Mouse (Mus musculus) forebrain, postnatal 0 days (tissue): ENCODE measurements at regions not wholly inside any gene's neighbourhood (a gene's known extent, or its start where the extent isn't known, plus 50 kb on each side); places are given as distances from the start of the nearest gene placed in this dataset.
A peak's percentile ranks its signal among the peaks of the same experiment; 100 is the strongest.

Source experiments
- ATAC-seq: fragments of 200-750 bp; cut with Nextera tagmentation; 2 replicates; pipeline ENCODE4 v1.8.0; 2017; ENCODE audit warnings: mild to moderate bottlenecking, moderate library complexity
- DNase-seq: peaks from one replicate; pipeline ENCODE4 v3.0.0-alpha.2; 2015
- H3K27ac ChIP-seq: fragments of 300-500 bp; sonication (generic); 2 replicates; pipeline ENCODE4 v1.5.1; 2014; ENCODE audit warnings: low read depth, mild to moderate bottlenecking, antibody characterized with exemption, low read length, moderate library complexity, mixed read lengths
- H3K27me3 ChIP-seq: fragments of 300-500 bp; sonication (generic); 2 replicates; pipeline ENCODE4 v1.6.1; 2014; ENCODE audit warnings: mild to moderate bottlenecking, low read length, mixed read lengths; ENCODE audit not compliant: insufficient read depth
- H3K36me3 ChIP-seq: fragments of 300-500 bp; sonication (generic); 2 replicates; pipeline ENCODE4 v1.6.1; 2014; ENCODE audit warnings: mild to moderate bottlenecking, moderate library complexity; ENCODE audit not compliant: insufficient read depth
- H3K4me1 ChIP-seq: fragments of 300-500 bp; sonication (generic); 2 replicates; pipeline ENCODE4 v1.6.1; 2014; ENCODE audit warnings: antibody characterized with exemption; ENCODE audit not compliant: insufficient read depth
- H3K4me2 ChIP-seq: fragments of 300-500 bp; sonication (generic); 2 replicates; pipeline ENCODE4 v1.6.1; 2014; ENCODE audit warnings: low read depth, mild to moderate bottlenecking, moderate library complexity
- H3K4me3 ChIP-seq: fragments of 300-500 bp; sonication (generic); 2 replicates; pipeline ENCODE4 v1.5.1; 2014; ENCODE audit warnings: low read depth, low read length, mixed read lengths
- H3K9ac ChIP-seq: fragments of 300-500 bp; sonication (generic); 2 replicates; pipeline ENCODE4 v1.6.1; 2014; ENCODE audit warnings: mild to moderate bottlenecking
- H3K9me3 ChIP-seq: fragments of 300-500 bp; sonication (generic); 2 replicates; pipeline ENCODE4 v1.6.1; 2016; ENCODE audit warnings: low read length
- CTCF ChIP-seq: sonication (generic); IDR thresholded peaks from 2 replicates; pipeline ENCODE4 v1.5.1; 2016; ENCODE audit warnings: antibody characterized with exemption, control low read depth, low read depth
- WGBS: fragments of 180-500 bp; shearing (Covaris S2); extraction: QIAGEN DNeasy Blood & Tissue Kit; methylation state at CpG from one replicate; pipeline ENCODE4 v1.1.7; 2014; 5-methylcytosine and 5-hydroxymethylcytosine counted together

DNA sequence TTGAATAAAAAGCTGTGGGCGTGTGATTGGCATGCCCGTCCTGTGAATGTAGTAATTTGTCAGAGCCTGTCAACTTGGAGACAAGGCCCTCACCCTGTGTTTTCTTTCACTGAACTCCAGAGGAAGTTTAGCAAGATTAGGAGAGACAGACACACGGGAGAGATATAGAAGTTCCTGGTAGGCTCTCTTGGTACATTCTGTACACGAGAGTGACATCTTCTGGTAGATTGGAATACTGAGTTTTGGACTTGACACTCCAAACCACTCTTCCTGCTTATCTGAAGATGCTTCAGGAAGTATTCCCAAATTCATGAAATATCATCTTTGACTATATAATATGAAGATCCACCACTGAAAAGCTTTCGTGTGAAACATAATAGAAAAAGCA lies 311.5 kb upstream of the Zc3h15 start:
- H3K27ac ChIP-seq = no peak overlapping the region
- H3K4me2 ChIP-seq = no peak overlapping the region
- H3K9me3 ChIP-seq = no peaks in the 10 kb centered on the region
- H3K4me3 ChIP-seq = no peak overlapping the region
- no peaks in the 10 kb centered on the region for H3K36me3 ChIP-seq
- TF ChIP-seq CTCF = peak; percentile 78
- DNase-seq (peak; percentile 77), ATAC-seq (peak; percentile 85)
- no peaks in the 10 kb centered on the region for H3K4me1 ChIP-seq
- 23% methylated on average over 5 of the region's 5 CpGs for WGBS
- H3K27me3 ChIP-seq = no peaks in the 10 kb centered on the region
- H3K9ac ChIP-seq = no peak overlapping the region

DNA sequence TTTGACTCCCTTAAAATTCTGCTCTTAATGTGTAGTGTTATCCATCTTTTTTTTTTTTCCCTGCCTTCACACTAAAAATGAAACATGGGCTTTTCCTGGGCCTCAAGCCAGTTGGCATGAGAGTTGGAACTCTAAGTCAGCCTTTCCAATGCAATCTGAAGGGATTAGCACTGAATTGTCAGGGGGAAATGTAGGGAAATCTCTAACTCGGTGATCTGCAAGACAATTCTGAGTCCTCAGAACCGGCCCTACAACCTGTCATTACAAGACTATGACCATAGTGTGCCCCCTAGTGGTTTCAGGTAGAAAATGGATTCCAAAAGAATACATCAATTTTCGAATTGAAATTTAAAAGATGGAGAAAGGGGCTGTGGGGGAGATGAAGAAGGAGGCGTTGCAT lies 306.9 kb upstream of the Zc3h15 start:
- no peak overlapping the region for H3K27ac ChIP-seq
- no peaks in the 10 kb centered on the region for H3K27me3 ChIP-seq
- ATAC-seq (peak; percentile 82), DNase-seq (peak; percentile 82)
- no peaks in the 10 kb centered on the region for H3K36me3 ChIP-seq
- H3K4me3 ChIP-seq = no peak overlapping the region
- H3K9me3 ChIP-seq = no peaks in the 10 kb centered on the region
- H3K9ac ChIP-seq = no peak overlapping the region
- H3K4me1 ChIP-seq = no peaks in the 10 kb centered on the region
- peak; percentile 59 for TF ChIP-seq CTCF
- 24% methylated on average over 4 of the region's 4 CpGs for whole genome bisulfite sequencing
- H3K4me2 ChIP-seq = no peak overlapping the region

DNA sequence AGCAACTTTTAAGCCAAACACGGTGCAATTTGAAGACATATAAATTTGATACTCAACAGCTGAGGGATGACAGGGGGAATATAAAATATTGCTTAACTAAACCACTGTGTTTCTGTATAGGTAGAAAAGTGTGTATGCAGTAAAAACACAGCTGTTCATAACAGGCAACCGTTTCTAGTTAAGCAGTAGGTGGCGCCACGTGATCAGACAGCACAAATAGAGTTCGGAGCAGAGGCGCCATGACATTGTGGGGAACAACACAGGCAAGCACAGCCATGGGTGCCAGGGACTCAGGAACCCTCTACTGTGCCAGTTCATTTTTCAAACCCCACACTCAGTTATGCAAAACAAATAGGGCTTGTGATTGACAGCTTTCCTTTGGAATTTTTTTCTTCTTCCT lies 304.1 kb upstream of the Zc3h15 start:
- no peak overlapping the region for H3K9ac ChIP-seq
- DNase-seq (no peak), ATAC-seq (no peak)
- 86% methylated on average over 6 of the region's 6 CpGs for whole genome bisulfite sequencing
- no peak overlapping the region for H3K4me2 ChIP-seq
- H3K27ac ChIP-seq = no peak overlapping the region
- H3K4me1 ChIP-seq = no peaks in the 10 kb centered on the region
- H3K27me3 ChIP-seq = no peaks in the 10 kb centered on the region
- peak; percentile 21; the same call in 1 of the 2 replicates for TF ChIP-seq CTCF
- no peaks in the 10 kb centered on the region for H3K36me3 ChIP-seq
- no peaks in the 10 kb centered on the region for H3K9me3 ChIP-seq
- H3K4me3 ChIP-seq = no peak overlapping the region
